Mouse (Mus musculus): Measurements from ENCODE around the gene Uggt2. TPM values are rescaled to one million over a fixed set of nuclear protein-coding genes. Genes with fewer than 3 reads are reported as not detected.

Uggt2 gene
- polyA plus RNA-seq, 1 experiment from 2014 or later: 26.6 TPM

GRCm38 (mm10) chr14:119025889-119026288, 73.3 kb downstream of the Uggt2 start:
- ATAC-seq (ENCODE audit: low FRiP score): no peak
- Histone ChIP-seq H3K4me1 (no peaks in the 10 kb centered on the region), H3K4me2 (replicated peaks) (no peak overlapping the region), H3K27me3 (no peaks in the 10 kb centered on the region), H3K9me3 (replicated peaks) (no peaks in the 10 kb centered on the region), H3K36me3 (peaks cover 17% of the 10 kb centered on the region), H3K9ac (no peak overlapping the region), H3K4me3 (no peak overlapping the region), H3K27ac (no peak overlapping the region)
- WGBS: 73% methylated on average over 5 of the region's 5 CpGs

- Histone ChIP-seq H3K9me3 (replicated peaks) (no peaks in the 10 kb centered on the region), H3K27ac (peak overlapping the region; percentile 85; the same call in 1 of the 2 replicates), H3K4me3 (no peak overlapping the region), H3K4me1 (peaks cover 5% of the 10 kb centered on the region; the same call in 1 of the 2 replicates), H3K9ac (no peak overlapping the region), H3K36me3 (peaks cover 13% of the 10 kb centered on the region; the same call in 1 of the 2 replicates), H3K4me2 (replicated peaks) (peak overlapping the region; percentile 39), H3K27me3 (no peaks in the 10 kb centered on the region)
- peak; percentile 69 for ATAC-seq (ENCODE audit: low FRiP score)
- 58% methylated on average over 12 of the region's 12 CpGs for WGBS
These were observed 85.7 kb downstream of the Uggt2 start for GRCm38 (mm10) chr14:119013549-119013948.

- WGBS: 62% methylated on average over 23 of the region's 23 CpGs
- Histone ChIP-seq H3K4me1 (peaks cover 7% of the 10 kb centered on the region), H3K27me3 (no peaks in the 10 kb centered on the region), H3K27ac (peak overlapping the region; percentile 85), H3K4me3 (peak overlapping the region; percentile 14; the same call in 1 of the 2 replicates), H3K9me3 (replicated peaks) (no peaks in the 10 kb centered on the region), H3K36me3 (peaks cover 13% of the 10 kb centered on the region; the same call in 1 of the 2 replicates), H3K4me2 (replicated peaks) (peak overlapping the region; percentile 39), H3K9ac (peak overlapping the region; percentile 43; the same call in 1 of the 2 replicates)
- peak; percentile 89 for ATAC-seq (ENCODE audit: low FRiP score)
These were observed 86.4 kb downstream of the Uggt2 start for GRCm38 (mm10) chr14:119012607-119013431.

DNA sequence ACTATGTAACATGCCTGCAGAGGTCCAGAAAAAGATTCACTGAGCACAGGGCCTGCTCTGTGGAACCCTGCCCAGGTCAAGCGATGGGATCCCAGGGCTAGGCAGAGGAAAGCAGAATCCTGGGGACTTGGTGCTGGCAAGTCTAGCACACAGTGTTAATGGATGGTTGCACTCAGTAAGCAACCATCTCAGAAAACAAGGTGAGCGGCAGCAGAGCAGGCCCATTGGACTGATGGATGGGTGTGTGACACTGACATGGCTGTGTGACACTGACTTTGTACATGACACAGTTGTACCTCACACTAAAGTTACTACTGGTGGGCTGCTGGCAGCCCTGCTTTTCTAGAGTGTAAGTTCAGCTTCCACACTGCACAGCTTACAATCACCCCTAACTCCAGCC, 89.7 kb downstream of the Uggt2 start:
- no peak overlapping the region for H3K27ac ChIP-seq
- no peak for ATAC-seq (ENCODE audit: low FRiP score)
- 91% methylated on average over 2 of the region's 2 CpGs for WGBS

GRCm38 (mm10) chr14:119008031-119008590, 91.1 kb downstream of the Uggt2 start:
- Histone ChIP-seq H3K9me3 (replicated peaks) (no peaks in the 10 kb centered on the region), H3K36me3 (peaks cover 8% of the 10 kb centered on the region; the same call in 1 of the 2 replicates), H3K4me1 (peaks cover 11% of the 10 kb centered on the region), H3K4me3 (peak overlapping the region; percentile 48), H3K27ac (peak overlapping the region; percentile 72), H3K27me3 (no peaks in the 10 kb centered on the region), H3K4me2 (replicated peaks) (peak overlapping the region; percentile 90), H3K9ac (no peak overlapping the region)
- 52% methylated on average over 7 of the region's 7 CpGs for WGBS
- ATAC-seq (ENCODE audit: low FRiP score): no peak

More for the DNA sequence above, 89.7 kb downstream of the Uggt2 start:
- H3K27me3 ChIP-seq: no peaks in the 10 kb centered on the region
- no peak overlapping the region for H3K9ac ChIP-seq
- H3K4me1 ChIP-seq: peaks cover 11% of the 10 kb centered on the region
- no peaks in the 10 kb centered on the region for H3K9me3 ChIP-seq (replicated peaks)
- no peak overlapping the region for H3K4me3 ChIP-seq
- no peak overlapping the region for H3K4me2 ChIP-seq (replicated peaks)
- peaks cover 8% of the 10 kb centered on the region; the same call in 1 of the 2 replicates for H3K36me3 ChIP-seq

DNA sequence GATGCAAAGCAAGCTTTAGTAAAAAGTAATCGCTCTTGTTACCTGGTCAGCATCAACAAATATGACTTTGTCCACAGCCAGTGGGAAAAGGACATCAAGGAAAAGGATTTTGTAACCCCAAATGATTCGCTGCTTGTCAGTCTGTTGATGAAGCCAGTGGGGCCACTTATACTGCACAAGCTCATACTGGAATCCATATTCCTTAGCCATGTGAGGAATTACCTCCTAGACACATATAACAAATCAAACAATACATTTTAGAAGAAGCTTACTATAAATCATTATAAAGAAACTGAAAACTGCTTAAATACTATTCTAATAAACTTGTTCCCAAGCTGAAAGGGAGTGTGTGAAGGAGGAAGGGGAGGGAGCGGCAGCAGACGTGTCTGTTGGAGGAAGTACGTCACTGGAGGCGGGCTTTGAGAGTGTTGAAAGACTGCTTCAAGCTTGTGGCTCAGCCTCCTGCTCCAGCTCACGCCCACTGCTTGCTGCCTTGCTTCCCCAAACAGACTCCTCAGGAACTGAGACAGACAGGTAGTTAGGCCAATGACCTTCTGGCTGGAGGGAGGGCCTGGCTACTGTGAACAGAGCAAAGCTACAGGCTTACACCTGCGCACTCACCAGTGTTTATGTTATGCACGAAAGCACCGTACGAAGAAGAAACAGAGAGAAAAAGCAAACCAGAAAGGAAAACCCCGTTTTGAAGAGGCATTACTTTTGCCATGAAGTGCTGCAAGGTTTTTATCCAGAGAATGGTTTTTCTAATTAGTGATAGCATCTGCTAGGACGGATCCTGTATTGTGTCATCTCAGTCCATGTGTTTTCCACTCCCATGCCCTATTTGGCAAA, 91.9 kb downstream of the Uggt2 start:
- ATAC-seq (ENCODE audit: low FRiP score): peak; percentile 100
- no peaks in the 10 kb centered on the region for H3K27me3 ChIP-seq
- H3K27ac ChIP-seq: peak overlapping the region; percentile 72
- H3K9ac ChIP-seq: peak overlapping the region; percentile 57
- peak overlapping the region; percentile 90 for H3K4me2 ChIP-seq (replicated peaks)
- peak overlapping the region; percentile 48 for H3K4me3 ChIP-seq
- H3K9me3 ChIP-seq (replicated peaks): no peaks in the 10 kb centered on the region
- H3K36me3 ChIP-seq: peaks cover 8% of the 10 kb centered on the region; the same call in 1 of the 2 replicates
- H3K4me1 ChIP-seq: peaks cover 6% of the 10 kb centered on the region; the same call in 1 of the 2 replicates
- WGBS: under 1% methylated on average over 13 of the region's 13 CpGs

GRCm38 (mm10) chr14:119006441-119007102, 92.7 kb downstream of the Uggt2 start:
- H3K9me3 ChIP-seq (replicated peaks): no peaks in the 10 kb centered on the region
- peak; percentile 1; the same call in 1 of the 2 replicates for ATAC-seq (ENCODE audit: low FRiP score)
- WGBS: 3% methylated on average over 49 of the region's 49 CpGs
- H3K4me1 ChIP-seq: peaks cover 6% of the 10 kb centered on the region; the same call in 1 of the 2 replicates
- peak overlapping the region; percentile 57 for H3K9ac ChIP-seq
- H3K27me3 ChIP-seq: no peaks in the 10 kb centered on the region
- peaks cover 8% of the 10 kb centered on the region for H3K36me3 ChIP-seq
- H3K27ac ChIP-seq: peak overlapping the region; percentile 62; the same call in 1 of the 2 replicates
- peak overlapping the region; percentile 48 for H3K4me3 ChIP-seq
- H3K4me2 ChIP-seq (replicated peaks): peak overlapping the region; percentile 90

DNA sequence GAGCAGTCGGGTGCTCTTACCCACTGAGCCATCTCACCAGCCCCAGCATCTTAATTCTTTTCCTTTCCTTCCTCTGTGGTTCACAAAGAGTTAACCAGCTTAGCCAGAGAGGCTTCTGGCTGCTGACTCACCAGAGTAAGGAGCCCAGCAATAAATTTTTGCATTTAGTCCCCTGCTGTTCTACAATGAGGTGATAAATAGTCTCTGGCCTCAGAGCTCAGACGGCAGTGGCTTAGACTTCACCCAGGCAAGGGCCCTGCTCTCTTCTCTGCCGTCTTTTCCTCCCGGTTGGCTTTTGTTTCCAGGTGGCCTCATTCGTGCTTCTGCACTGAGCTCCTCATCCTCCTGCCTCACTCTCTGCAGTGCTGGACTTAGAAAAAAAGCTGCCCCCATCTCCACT, 93.4 kb downstream of the Uggt2 start:
- peaks cover 6% of the 10 kb centered on the region; the same call in 1 of the 2 replicates for H3K4me1 ChIP-seq
- no peak for ATAC-seq (ENCODE audit: low FRiP score)
- H3K4me2 ChIP-seq (replicated peaks): peak overlapping the region; percentile 90
- H3K4me3 ChIP-seq: no peak overlapping the region
- peaks cover 10% of the 10 kb centered on the region for H3K36me3 ChIP-seq
- no peaks in the 10 kb centered on the region for H3K9me3 ChIP-seq (replicated peaks)
- no peak overlapping the region for H3K9ac ChIP-seq
- no peaks in the 10 kb centered on the region for H3K27me3 ChIP-seq
- H3K27ac ChIP-seq: no peak overlapping the region
- WGBS: 12% methylated on average over 5 of the region's 5 CpGs

- Histone ChIP-seq H3K4me3 (no peak overlapping the region), H3K4me1 (peaks cover 6% of the 10 kb centered on the region; the same call in 1 of the 2 replicates), H3K27ac (no peak overlapping the region), H3K9me3 (replicated peaks) (no peaks in the 10 kb centered on the region), H3K36me3 (peaks cover 15% of the 10 kb centered on the region), H3K27me3 (no peaks in the 10 kb centered on the region), H3K9ac (no peak overlapping the region), H3K4me2 (replicated peaks) (no peak overlapping the region)
- ATAC-seq (ENCODE audit: low FRiP score): no peak
These were observed 95.9 kb downstream of the Uggt2 start for GRCm38 (mm10) chr14:119003320-119003719.

DNA sequence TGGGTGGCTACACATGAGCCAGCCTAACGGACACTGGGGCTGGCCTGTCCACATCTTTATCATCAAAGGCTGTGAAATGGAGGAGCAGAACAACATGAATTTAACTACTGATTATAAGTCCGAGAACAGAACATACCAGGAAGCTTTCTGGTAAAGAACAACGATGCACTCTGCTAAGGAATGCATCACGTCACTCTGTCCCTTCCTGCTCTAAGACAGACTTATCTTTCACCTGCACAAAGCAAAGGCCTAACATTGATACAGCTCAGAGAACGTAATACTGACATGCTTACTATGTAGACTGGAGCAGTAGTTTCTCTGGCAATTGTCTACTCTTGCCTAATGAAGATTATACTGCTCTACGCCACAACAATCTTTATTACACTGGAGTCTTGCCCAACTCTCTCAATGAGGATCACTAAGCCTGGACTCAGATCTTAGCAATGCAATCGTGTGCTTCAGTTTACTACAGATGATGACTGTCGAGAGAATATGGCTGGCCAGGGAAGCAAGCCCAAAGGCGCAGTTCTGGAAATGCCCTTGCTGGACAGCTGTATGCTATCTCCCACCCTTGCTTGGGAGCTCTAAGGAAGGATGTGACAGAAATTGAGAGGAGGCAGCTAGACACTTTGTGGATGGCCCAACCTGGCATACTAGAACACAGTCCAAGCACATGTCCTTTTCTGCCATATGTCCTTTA, 103.9 kb downstream of the Uggt2 start:
- WGBS: 96% methylated on average over 9 of the region's 9 CpGs
- Histone ChIP-seq H3K27ac (no peak overlapping the region), H3K36me3 (peaks cover 39% of the 10 kb centered on the region), H3K4me3 (no peak overlapping the region), H3K4me1 (no peaks in the 10 kb centered on the region), H3K9ac (no peak overlapping the region), H3K9me3 (replicated peaks) (no peaks in the 10 kb centered on the region), H3K4me2 (replicated peaks) (no peak overlapping the region), H3K27me3 (no peaks in the 10 kb centered on the region)
- no peak for ATAC-seq (ENCODE audit: low FRiP score)

All from hindbrain, embryonic 12.5 days (tissue).